Mouse (Mus musculus): ENCODE measurements at regions not wholly inside any gene's neighbourhood (a gene's known extent, or its start where the extent isn't known, plus 50 kb on each side); places are given as distances from the start of the nearest gene placed in this dataset.

DNA sequence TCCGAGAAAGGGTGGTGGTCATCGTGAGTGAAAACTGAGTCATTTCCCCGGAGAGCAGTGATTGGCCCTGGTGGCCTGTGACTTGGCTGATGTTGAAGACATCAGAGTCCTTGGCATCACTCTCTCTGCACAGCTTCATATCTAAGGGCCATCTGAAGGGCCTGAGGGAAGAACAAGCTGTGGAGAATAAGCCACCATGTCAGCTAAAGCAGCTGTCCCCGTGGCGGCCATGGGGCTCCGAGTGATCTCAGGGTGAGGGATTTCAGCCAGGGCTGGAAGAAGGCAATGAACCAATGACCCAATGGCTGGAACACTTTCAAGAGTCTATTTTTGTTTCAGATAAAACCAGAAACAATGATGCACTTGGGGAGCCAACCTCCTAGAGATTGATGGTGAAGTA is 62.2 kb downstream of the Ttc32 start:
- ATAC-seq (replicated peaks; ENCODE audit: low FRiP score) (no peak), DNase-seq (ENCODE audit: low spot score) (no peak)
- Histone ChIP-seq H3K27ac (ENCODE audit: low read depth, low read length) (no peak overlapping the region), H3K4me1 (replicated peaks; ENCODE audit: control insufficient read depth, insufficient read depth, low read length) (no peaks in the 10 kb centered on the region), H3K9me3 (ENCODE audit: control insufficient read depth, low read length) (no peaks in the 10 kb centered on the region), H3K36me3 (ENCODE audit: control insufficient read depth, insufficient read depth, low read length) (no peaks in the 10 kb centered on the region), H3K4me2 (ENCODE audit: low read depth, low read length, severe bottlenecking) (no peak overlapping the region), H3K9ac (ENCODE audit: low read length) (no peak overlapping the region), H3K4me3 (ENCODE audit: low read depth, low read length) (no peak overlapping the region), H3K27me3 (ENCODE audit: control insufficient read depth, insufficient read depth, low read length) (no peaks in the 10 kb centered on the region)
- 92% methylated on average over 6 of the region's 6 CpGs for WGBS

DNA sequence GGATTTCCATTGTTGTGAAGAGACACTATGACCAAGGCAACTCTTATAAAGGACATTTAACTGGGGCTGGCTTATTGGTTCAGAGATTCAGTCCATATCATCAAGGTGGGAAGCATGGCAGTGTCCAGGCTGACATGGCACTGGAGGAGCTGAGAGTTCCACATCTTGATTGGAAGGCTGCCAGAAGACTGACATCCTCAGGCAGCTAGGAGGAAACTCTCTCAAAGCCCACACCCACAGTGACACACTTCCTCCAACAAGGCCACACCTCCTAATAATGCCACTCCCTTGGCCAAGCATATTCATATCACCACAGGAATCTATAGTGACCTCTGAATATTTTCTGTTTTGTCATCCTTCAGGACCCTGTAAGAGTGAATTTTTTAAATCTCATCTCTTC is 65.3 kb downstream of the Ttc32 start:
- Histone ChIP-seq H3K4me2 (ENCODE audit: low read depth, low read length, severe bottlenecking) (no peak overlapping the region), H3K27me3 (ENCODE audit: control insufficient read depth, insufficient read depth, low read length) (no peaks in the 10 kb centered on the region), H3K27ac (ENCODE audit: low read depth, low read length) (no peak overlapping the region), H3K4me3 (ENCODE audit: low read depth, low read length) (no peak overlapping the region), H3K9me3 (ENCODE audit: control insufficient read depth, low read length) (no peaks in the 10 kb centered on the region), H3K9ac (ENCODE audit: low read length) (no peak overlapping the region), H3K4me1 (replicated peaks; ENCODE audit: control insufficient read depth, insufficient read depth, low read length) (no peaks in the 10 kb centered on the region), H3K36me3 (ENCODE audit: control insufficient read depth, insufficient read depth, low read length) (no peaks in the 10 kb centered on the region)
- ATAC-seq (replicated peaks; ENCODE audit: low FRiP score) (no peak), DNase-seq (ENCODE audit: low spot score) (no peak)

GRCm38 (mm10) chr12:9106416-9106815 is 76.6 kb downstream of the Ttc32 start:
- no peaks in the 10 kb centered on the region for H3K36me3 ChIP-seq (ENCODE audit: control insufficient read depth, insufficient read depth, low read length)
- H3K27ac ChIP-seq (ENCODE audit: low read depth, low read length): no peak overlapping the region
- no peaks in the 10 kb centered on the region for H3K27me3 ChIP-seq (ENCODE audit: control insufficient read depth, insufficient read depth, low read length)
- no peak for DNase-seq (ENCODE audit: low spot score)
- H3K4me2 ChIP-seq (ENCODE audit: low read depth, low read length, severe bottlenecking): no peak overlapping the region
- H3K4me3 ChIP-seq (ENCODE audit: low read depth, low read length): no peak overlapping the region
- H3K4me1 ChIP-seq (replicated peaks; ENCODE audit: control insufficient read depth, insufficient read depth, low read length): no peaks in the 10 kb centered on the region
- no peaks in the 10 kb centered on the region for H3K9me3 ChIP-seq (ENCODE audit: control insufficient read depth, low read length)
- no peak overlapping the region for H3K9ac ChIP-seq (ENCODE audit: low read length)
- 72% methylated on average over 3 of the region's 3 CpGs for WGBS
- ATAC-seq (replicated peaks; ENCODE audit: low FRiP score): no peak

DNA sequence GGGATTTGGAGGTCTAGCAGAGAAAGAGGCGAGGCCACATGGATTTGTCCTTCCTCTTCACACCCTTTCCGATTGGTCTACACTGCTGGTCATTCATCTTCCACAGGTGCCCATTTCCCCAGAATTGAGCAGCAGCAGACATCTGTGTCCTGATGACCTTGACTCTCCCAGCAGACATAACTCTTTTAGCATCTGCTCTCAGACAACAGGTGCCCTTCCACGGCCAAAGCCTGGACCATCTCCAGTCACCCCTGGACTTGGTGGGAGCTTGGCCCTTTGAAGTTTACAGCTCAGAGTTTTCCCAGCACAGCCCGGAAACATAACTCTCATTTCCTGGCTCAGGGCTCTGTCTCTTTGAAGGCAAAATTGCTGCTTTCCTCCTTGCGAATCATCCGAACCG is 80.0 kb downstream of the Ttc32 start:
- H3K27ac ChIP-seq (ENCODE audit: low read depth, low read length): no peak overlapping the region
- DNase-seq (ENCODE audit: low spot score): no peak
- H3K27me3 ChIP-seq (ENCODE audit: control insufficient read depth, insufficient read depth, low read length): no peaks in the 10 kb centered on the region
- no peaks in the 10 kb centered on the region for H3K4me1 ChIP-seq (replicated peaks; ENCODE audit: control insufficient read depth, insufficient read depth, low read length)
- no peak overlapping the region for H3K4me3 ChIP-seq (ENCODE audit: low read depth, low read length)
- H3K4me2 ChIP-seq (ENCODE audit: low read depth, low read length, severe bottlenecking): no peak overlapping the region
- H3K36me3 ChIP-seq (ENCODE audit: control insufficient read depth, insufficient read depth, low read length): no peaks in the 10 kb centered on the region
- H3K9ac ChIP-seq (ENCODE audit: low read length): no peak overlapping the region
- no peak for ATAC-seq (replicated peaks; ENCODE audit: low FRiP score)
- H3K9me3 ChIP-seq (ENCODE audit: control insufficient read depth, low read length): no peaks in the 10 kb centered on the region
- WGBS: 89% methylated on average over 7 of the region's 7 CpGs

- no peak overlapping the region for H3K9ac ChIP-seq (ENCODE audit: low read length)
- H3K27me3 ChIP-seq (ENCODE audit: control insufficient read depth, insufficient read depth, low read length): no peaks in the 10 kb centered on the region
- H3K4me3 ChIP-seq (ENCODE audit: low read depth, low read length): no peak overlapping the region
- H3K4me1 ChIP-seq (replicated peaks; ENCODE audit: control insufficient read depth, insufficient read depth, low read length): no peaks in the 10 kb centered on the region
- H3K9me3 ChIP-seq (ENCODE audit: control insufficient read depth, low read length): no peaks in the 10 kb centered on the region
- ATAC-seq (replicated peaks; ENCODE audit: low FRiP score) (no peak), DNase-seq (ENCODE audit: low spot score) (no peak)
- 79% methylated on average over 3 of the region's 3 CpGs for WGBS
- no peaks in the 10 kb centered on the region for H3K36me3 ChIP-seq (ENCODE audit: control insufficient read depth, insufficient read depth, low read length)
- H3K4me2 ChIP-seq (ENCODE audit: low read depth, low read length, severe bottlenecking): no peak overlapping the region
- no peak overlapping the region for H3K27ac ChIP-seq (ENCODE audit: low read depth, low read length)
Observed at GRCm38 (mm10) chr12:9112161-9112674, 82.4 kb downstream of the Ttc32 start.

GRCm38 (mm10) chr12:9113652-9114051 is 83.9 kb downstream of the Ttc32 start:
- ATAC-seq (replicated peaks; ENCODE audit: low FRiP score): no peak
- 87% methylated on average over 6 of the region's 6 CpGs for WGBS

GRCm38 (mm10) chr12:9114061-9114460 is 84.3 kb downstream of the Ttc32 start:
- H3K36me3 ChIP-seq (ENCODE audit: control insufficient read depth, insufficient read depth, low read length): no peaks in the 10 kb centered on the region
- DNase-seq (ENCODE audit: low spot score) (no peak), ATAC-seq (replicated peaks; ENCODE audit: low FRiP score) (no peak)
- no peaks in the 10 kb centered on the region for H3K27me3 ChIP-seq (ENCODE audit: control insufficient read depth, insufficient read depth, low read length)
- H3K4me1 ChIP-seq (replicated peaks; ENCODE audit: control insufficient read depth, insufficient read depth, low read length): no peaks in the 10 kb centered on the region
- no peaks in the 10 kb centered on the region for H3K9me3 ChIP-seq (ENCODE audit: control insufficient read depth, low read length)
- H3K9ac ChIP-seq (ENCODE audit: low read length): no peak overlapping the region
- 86% methylated on average over 1 of the region's 1 CpGs for WGBS
- H3K4me3 ChIP-seq (ENCODE audit: low read depth, low read length): no peak overlapping the region
- H3K4me2 ChIP-seq (ENCODE audit: low read depth, low read length, severe bottlenecking): no peak overlapping the region
- H3K27ac ChIP-seq (ENCODE audit: low read depth, low read length): no peak overlapping the region

More at GRCm38 (mm10) chr12:9113652-9114051, 83.9 kb downstream of the Ttc32 start:
- DNase-seq (ENCODE audit: low spot score): no peak
- Histone ChIP-seq H3K36me3 (ENCODE audit: control insufficient read depth, insufficient read depth, low read length) (no peaks in the 10 kb centered on the region), H3K4me2 (ENCODE audit: low read depth, low read length, severe bottlenecking) (no peak overlapping the region), H3K27me3 (ENCODE audit: control insufficient read depth, insufficient read depth, low read length) (no peaks in the 10 kb centered on the region), H3K27ac (ENCODE audit: low read depth, low read length) (no peak overlapping the region), H3K4me3 (ENCODE audit: low read depth, low read length) (no peak overlapping the region), H3K4me1 (replicated peaks; ENCODE audit: control insufficient read depth, insufficient read depth, low read length) (no peaks in the 10 kb centered on the region), H3K9me3 (ENCODE audit: control insufficient read depth, low read length) (no peaks in the 10 kb centered on the region), H3K9ac (ENCODE audit: low read length) (no peak overlapping the region)

GRCm38 (mm10) chr12:9118576-9118975 is 88.8 kb downstream of the Ttc32 start:
- Histone ChIP-seq H3K4me2 (ENCODE audit: low read depth, low read length, severe bottlenecking) (no peak overlapping the region), H3K27me3 (ENCODE audit: control insufficient read depth, insufficient read depth, low read length) (no peaks in the 10 kb centered on the region), H3K27ac (ENCODE audit: low read depth, low read length) (no peak overlapping the region), H3K9me3 (ENCODE audit: control insufficient read depth, low read length) (no peaks in the 10 kb centered on the region), H3K36me3 (ENCODE audit: control insufficient read depth, insufficient read depth, low read length) (no peaks in the 10 kb centered on the region), H3K4me1 (replicated peaks; ENCODE audit: control insufficient read depth, insufficient read depth, low read length) (no peaks in the 10 kb centered on the region), H3K9ac (ENCODE audit: low read length) (no peak overlapping the region), H3K4me3 (ENCODE audit: low read depth, low read length) (no peak overlapping the region)
- DNase-seq (ENCODE audit: low spot score) (no peak), ATAC-seq (replicated peaks; ENCODE audit: low FRiP score) (no peak)
- 56% methylated on average over 2 of the region's 2 CpGs for WGBS

DNA sequence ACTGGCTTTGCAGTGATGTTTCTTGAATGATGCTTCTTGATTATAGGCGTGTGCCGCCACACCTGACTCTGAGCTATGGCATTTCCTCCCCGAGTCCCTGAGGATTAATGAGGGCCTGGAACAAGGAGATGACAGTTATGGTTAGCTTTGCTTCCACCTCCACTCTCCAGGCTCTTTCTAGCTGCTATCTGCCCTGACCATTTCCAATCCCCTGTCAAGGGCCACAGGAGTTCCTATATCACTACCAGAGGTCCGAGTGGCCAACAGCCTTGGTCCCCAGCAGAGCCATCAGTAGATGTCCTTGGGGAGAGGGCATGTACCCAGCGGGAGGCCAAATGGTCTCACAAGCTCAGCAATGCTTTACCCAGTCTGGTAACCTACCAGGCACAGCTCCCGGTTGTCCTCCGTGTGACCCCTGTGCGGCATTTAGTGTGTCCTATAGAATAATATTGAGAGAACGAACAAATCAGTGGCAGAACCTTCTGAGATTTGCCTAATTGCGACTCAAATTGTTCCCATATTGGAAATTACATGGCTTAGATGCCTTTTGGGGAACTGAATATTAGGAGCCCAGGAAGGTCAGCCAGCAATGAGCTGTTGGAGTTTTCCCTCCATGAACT is 98.2 kb downstream of the Ttc32 start:
- H3K4me3 ChIP-seq (ENCODE audit: low read depth, low read length): no peak overlapping the region
- no peaks in the 10 kb centered on the region for H3K4me1 ChIP-seq (replicated peaks; ENCODE audit: control insufficient read depth, insufficient read depth, low read length)
- no peak overlapping the region for H3K4me2 ChIP-seq (ENCODE audit: low read depth, low read length, severe bottlenecking)
- no peaks in the 10 kb centered on the region for H3K27me3 ChIP-seq (ENCODE audit: control insufficient read depth, insufficient read depth, low read length)
- DNase-seq (ENCODE audit: low spot score): no peak
- no peaks in the 10 kb centered on the region for H3K9me3 ChIP-seq (ENCODE audit: control insufficient read depth, low read length)
- no peak overlapping the region for H3K27ac ChIP-seq (ENCODE audit: low read depth, low read length)
- ATAC-seq (replicated peaks; ENCODE audit: low FRiP score): no peak
- WGBS: 88% methylated on average over 10 of the region's 10 CpGs
- no peak overlapping the region for H3K9ac ChIP-seq (ENCODE audit: low read length)
- no peaks in the 10 kb centered on the region for H3K36me3 ChIP-seq (ENCODE audit: control insufficient read depth, insufficient read depth, low read length)
